In genomic region chr14:120507516-120507915, GRCm38 (mm10) we compare ENCODE assay signal across 10 mouse cellular contexts. TPM values are rescaled to one million over a fixed set of nuclear protein-coding genes. Genes with fewer than 3 reads are reported as not detected.
DNase-seq lines count a peak whose midpoint lies in the region; ATAC-seq and TF ChIP-seq lines count a peak whose summit lies in the region.
"Had no signal": no experiment of that assay in that cellular context is flagged by ENCODE, and none has a peak within 500 bp of the region (broad histone marks: within the 10 kb centered on the region; RNA-seq: fewer than 3 reads in every experiment).

No protein-coding gene starts in this region.

- no peak overlapping the region for H3K4me2 ChIP-seq in limb, embryonic 12.5 days
- no peak overlapping the region for H3K4me2 ChIP-seq in midbrain, embryonic 16.5 days (ENCODE audit: low read length)
- H3K4me2 ChIP-seq: liver, embryonic 13.5 days had no signal

- no peak for TF ChIP-seq CTCF in gastrocnemius, adult 2 months (IDR thresholded peaks at IDR 0.05)

- DNase-seq in limb, embryonic 10.5 days (ENCODE audit: low spot score): no peak
- DNase-seq in forebrain, embryonic 10.5 days (ENCODE audit: extremely low spot score, low spot score): no peak
- DNase-seq in heart, postnatal 4 days: peak; percentile 55
- DNase-seq in gastrocnemius, adult 2 months: no peak
- DNase-seq: cerebellum, adult 18-20 months; liver, embryonic 13.5 days had no signal

- 0 out of 2 replicates have a peak, but pooled peaks have one; percentile 68 for ATAC-seq in limb, embryonic 12.5 days (ENCODE audit: insufficient number of reproducible peaks, insufficient read depth, low FRiP score, low TSS enrichment, low read depth)
- ATAC-seq in midbrain, embryonic 16.5 days: peak; percentile 72
- ATAC-seq in erythroid progenitor cell, adult 5-6 weeks (replicated peaks; ENCODE audit: low FRiP score, poor library complexity, severe bottlenecking): no peak
- ATAC-seq in activated CD4-positive, CD25-positive, alpha-beta regulatory T cell, adult 4 months: no peak

- peaks cover 19% of the 10 kb centered on the region for H3K36me3 ChIP-seq in limb, embryonic 12.5 days
- H3K36me3 ChIP-seq in limb, embryonic 10.5 days: peaks cover 6% of the 10 kb centered on the region
- peaks cover 38% of the 10 kb centered on the region for H3K36me3 ChIP-seq in forebrain, embryonic 10.5 days (replicated peaks)
- no peaks in the 10 kb centered on the region for H3K36me3 ChIP-seq in midbrain, embryonic 16.5 days (ENCODE audit: control insufficient read depth, insufficient read depth, low read length)
- H3K36me3 ChIP-seq: liver, embryonic 13.5 days had no signal

- peaks cover 8% of the 10 kb centered on the region for H3K4me1 ChIP-seq in limb, embryonic 12.5 days (replicated peaks)
- no peaks in the 10 kb centered on the region for H3K4me1 ChIP-seq in limb, embryonic 10.5 days
- H3K4me1 ChIP-seq in forebrain, embryonic 10.5 days: peaks cover 11% of the 10 kb centered on the region
- peaks cover 6% of the 10 kb centered on the region; the same call in 1 of the 2 replicates for H3K4me1 ChIP-seq in midbrain, embryonic 16.5 days (ENCODE audit: control insufficient read depth, insufficient read depth, low read length)

- peak overlapping the region; percentile 62 for H3K27ac ChIP-seq in limb, embryonic 12.5 days
- H3K27ac ChIP-seq in limb, embryonic 10.5 days: no peak overlapping the region
- 0 out of 2 replicates have a peak overlapping the region, but pooled peaks have one; percentile 44 for H3K27ac ChIP-seq in forebrain, embryonic 10.5 days
- H3K27ac ChIP-seq in midbrain, embryonic 16.5 days (ENCODE audit: low read length): peak overlapping the region; percentile 50; the same call in 1 of the 2 replicates
- no peak overlapping the region for H3K27ac ChIP-seq in gastrocnemius, adult 2 months
- H3K27ac ChIP-seq: liver, embryonic 13.5 days had no signal

- H3K9ac ChIP-seq in limb, embryonic 12.5 days (replicated peaks): no peak overlapping the region
- H3K9ac ChIP-seq in midbrain, embryonic 16.5 days (ENCODE audit: low read depth, low read length): no peak overlapping the region
- H3K9ac ChIP-seq: liver, embryonic 13.5 days had no signal

- no peaks in the 10 kb centered on the region for H3K27me3 ChIP-seq in limb, embryonic 12.5 days
- no peaks in the 10 kb centered on the region for H3K27me3 ChIP-seq in limb, embryonic 10.5 days (ENCODE audit: low read depth, poor library complexity, severe bottlenecking)
- no peaks in the 10 kb centered on the region for H3K27me3 ChIP-seq in forebrain, embryonic 10.5 days (ENCODE audit: poor library complexity, severe bottlenecking)
- no peaks in the 10 kb centered on the region for H3K27me3 ChIP-seq in midbrain, embryonic 16.5 days (ENCODE audit: control insufficient read depth, insufficient read depth, low read depth, low read length)
- H3K27me3 ChIP-seq: liver, embryonic 13.5 days had no signal

- WGBS in limb, embryonic 12.5 days: 85% methylated on average over 12 of the region's 12 CpGs
- WGBS in limb, embryonic 10.5 days: 86% methylated on average over 12 of the region's 12 CpGs
- WGBS in forebrain, embryonic 10.5 days: 55% methylated on average over 12 of the region's 12 CpGs
- WGBS in midbrain, embryonic 16.5 days: 31% methylated on average over 12 of the region's 12 CpGs

- intact Hi-C loops in gastrocnemius, adult 2 months (cut with DNase I): no loop called here

- H3K9me3 ChIP-seq in limb, embryonic 12.5 days: no peaks in the 10 kb centered on the region
- no peaks in the 10 kb centered on the region for H3K9me3 ChIP-seq in limb, embryonic 10.5 days (replicated peaks)
- no peaks in the 10 kb centered on the region for H3K9me3 ChIP-seq in forebrain, embryonic 10.5 days
- H3K9me3 ChIP-seq in midbrain, embryonic 16.5 days (replicated peaks; ENCODE audit: control insufficient read depth, low read length, poor library complexity, severe bottlenecking): no peaks in the 10 kb centered on the region
- H3K9me3 ChIP-seq: liver, embryonic 13.5 days had no signal

- no peak overlapping the region for H3K4me3 ChIP-seq in limb, embryonic 12.5 days (replicated peaks)
- no peak overlapping the region for H3K4me3 ChIP-seq in limb, embryonic 10.5 days
- no peak overlapping the region for H3K4me3 ChIP-seq in forebrain, embryonic 10.5 days
- H3K4me3 ChIP-seq in midbrain, embryonic 16.5 days (ENCODE audit: low read depth, low read length): no peak overlapping the region
- H3K4me3 ChIP-seq in gastrocnemius, adult 2 months: no peak overlapping the region
- H3K4me3 ChIP-seq: liver, embryonic 13.5 days had no signal

RNA-seq across cellular contexts. Expression of gene Rap2a, which starts 29.3 kb away (rescaled TPM):
- 14.5 and 15.6 TPM in 2 replicates for polyA plus RNA-seq in limb, embryonic 12.5 days (2016; fragmentation: Nextera tagmentation; extraction: Ambion mirVana)
- 7.9 and 8.9 TPM in 2 replicates for polyA plus RNA-seq in limb, embryonic 10.5 days (2016; fragmentation: Nextera tagmentation; extraction: Ambion mirVana)
- polyA plus RNA-seq in forebrain, embryonic 10.5 days (2016; fragmentation: Nextera tagmentation; extraction: Ambion mirVana): 7.7 and 9.0 TPM in 2 replicates
- total RNA-seq in heart, postnatal 4 days (2021): 10 to 100 TPM; 22.0 to 23.4 TPM
- 17.2 and 22.0 TPM in 2 replicates for polyA plus RNA-seq in midbrain, embryonic 16.5 days (2015; fragmentation: Nextera tagmentation; extraction: Ambion mirVana)
- total RNA-seq in gastrocnemius, adult 2 months (2021): 1 to 10 TPM; 3.2 to 3.8 TPM
- total RNA-seq in erythroid progenitor cell, adult 5-6 weeks (2015; ENCODE audit: low replicate concordance): 2.1 and 3.2 TPM in 2 replicates
- 1.1 and 1.7 TPM in 2 replicates for total RNA-seq in erythroid progenitor cell, adult 5-6 weeks (2017; ENCODE audit: low replicate concordance)
- 1 to 10 TPM; 1.0 to 1.2 TPM for polyA plus RNA-seq in activated CD4-positive, CD25-positive, alpha-beta regulatory T cell, adult 4 months (2017; shearing (Covaris generic))

Comparison
In these comparisons a context has a peak if more than half of its experiments do, and no peak if none do; other contexts are left out.
1. H3K27ac ChIP-seq: peak in limb, embryonic 12.5 days (single experiment), forebrain, embryonic 10.5 days (single experiment) and midbrain, embryonic 16.5 days (single experiment); none in limb, embryonic 10.5 days (single experiment) and gastrocnemius, adult 2 months (single experiment).
2. ATAC-seq: peak in limb, embryonic 12.5 days (single experiment) and midbrain, embryonic 16.5 days (single experiment); none in erythroid progenitor cell, adult 5-6 weeks (single experiment) and activated CD4-positive, CD25-positive, alpha-beta regulatory T cell, adult 4 months (single experiment).